Mouse (Mus musculus): ENCODE measurements around the gene Cmc1. TPM values are rescaled to one million over a fixed set of nuclear protein-coding genes. Genes with fewer than 3 reads are reported as not detected.

Cmc1 gene
- 23.9 and 25.5 TPM in 2 replicates for polyA plus RNA-seq (2015; fragmentation: Nextera tagmentation; extraction: Ambion mirVana)

DNA sequence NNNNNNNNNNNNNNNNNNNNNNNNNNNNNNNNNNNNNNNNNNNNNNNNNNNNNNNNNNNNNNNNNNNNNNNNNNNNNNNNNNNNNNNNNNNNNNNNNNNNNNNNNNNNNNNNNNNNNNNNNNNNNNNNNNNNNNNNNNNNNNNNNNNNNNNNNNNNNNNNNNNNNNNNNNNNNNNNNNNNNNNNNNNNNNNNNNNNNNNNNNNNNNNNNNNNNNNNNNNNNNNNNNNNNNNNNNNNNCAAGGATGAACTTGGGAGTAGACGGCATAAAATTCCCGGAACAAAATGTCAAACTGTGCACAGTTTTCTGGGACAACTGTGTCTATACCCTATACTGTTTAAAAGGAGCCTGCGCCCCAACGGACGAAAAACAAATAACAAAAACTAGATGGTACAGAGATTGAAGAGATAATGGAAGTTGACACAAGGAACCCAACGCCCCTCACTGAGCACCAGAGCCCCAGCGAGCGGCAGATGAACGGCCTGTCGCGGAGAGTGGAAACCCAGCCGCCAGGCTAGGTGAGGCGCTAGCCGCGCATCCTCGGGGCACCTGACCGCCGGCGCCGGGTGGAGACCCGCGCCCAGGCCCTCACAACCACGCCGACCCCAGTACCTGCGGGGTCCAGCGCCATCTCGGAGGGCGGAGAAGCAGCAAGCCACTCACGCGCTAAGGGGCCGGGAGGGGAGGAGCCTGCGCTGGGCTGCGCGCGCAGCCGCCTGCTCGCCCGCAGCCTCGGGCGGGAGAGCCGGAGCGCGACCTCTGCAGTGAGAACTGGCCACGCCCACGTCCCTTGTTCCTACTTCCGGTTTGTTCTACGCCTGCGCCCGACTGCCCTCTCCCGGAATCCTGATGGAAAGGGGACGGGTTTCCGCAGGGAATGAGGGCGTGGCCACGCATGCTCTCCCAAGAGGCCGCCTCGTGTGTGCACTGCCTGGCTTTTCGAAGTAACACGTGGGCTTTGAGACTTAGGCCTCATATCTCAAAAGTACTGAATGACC, at the start of gene Cmc1:
Gene Cmc1, minus strand, starts transcription at position 771 of the 996 bp plus-strand sequence.
- H3K36me3 ChIP-seq = peaks cover 2% of the 10 kb centered on the region; the same call in 1 of the 2 replicates
- H3K27me3 ChIP-seq = no peaks in the 10 kb centered on the region
- H3K27ac ChIP-seq = peak within 1 kb of the TSS; percentile 66
- under 1% methylated on average over 58 of the region's 58 CpGs for WGBS (ENCODE audit: insufficient replicate concordance)
- peak within 1 kb of the TSS; percentile 87 for H3K9ac ChIP-seq
- H3K9me3 ChIP-seq (replicated peaks) = no peaks in the 10 kb centered on the region
- peak within 1 kb of the TSS; percentile 73 for H3K4me2 ChIP-seq
- peak; percentile 98 for ATAC-seq (ENCODE audit: low read depth)
- H3K4me3 ChIP-seq (replicated peaks) = peak within 1 kb of the TSS; percentile 84
- peak; percentile 89 for DNase-seq
- peaks cover 29% of the 10 kb centered on the region for H3K4me1 ChIP-seq (replicated peaks)

DNA sequence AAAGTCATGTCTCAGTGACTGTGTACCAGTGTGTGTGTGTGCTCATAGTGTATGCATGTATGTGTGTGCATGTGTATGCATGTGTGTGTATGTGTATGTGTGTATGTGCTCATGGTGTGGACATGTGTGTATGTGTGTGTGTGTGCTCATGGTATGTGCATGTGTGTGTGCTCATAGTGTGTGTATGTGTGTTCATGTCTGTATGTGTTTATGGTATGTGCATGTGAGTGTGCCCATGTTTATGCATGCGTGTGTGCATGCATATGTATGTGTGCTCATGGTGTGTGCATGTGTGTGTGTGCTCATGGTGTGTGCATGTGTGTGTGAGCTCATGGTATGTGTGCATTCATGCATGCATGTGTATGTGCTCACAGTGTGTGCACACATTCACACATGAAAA, 48.6 kb upstream of the Cmc1 start:
- Histone ChIP-seq H3K4me2 (no peak overlapping the region), H3K9me3 (replicated peaks) (no peaks in the 10 kb centered on the region), H3K9ac (no peak overlapping the region), H3K4me1 (replicated peaks) (no peaks in the 10 kb centered on the region), H3K27me3 (no peaks in the 10 kb centered on the region), H3K27ac (no peak overlapping the region), H3K36me3 (no peaks in the 10 kb centered on the region), H3K4me3 (replicated peaks) (no peak overlapping the region)
- DNase-seq (no peak), ATAC-seq (ENCODE audit: low read depth) (no peak)
- 55% methylated on average over 1 of the region's 1 CpGs for WGBS (ENCODE audit: insufficient replicate concordance)

GRCm38 (mm10) chr9:118196661-118197390, 46.8 kb upstream of the Cmc1 start:
- Histone ChIP-seq H3K4me3 (replicated peaks) (no peak overlapping the region), H3K27ac (no peak overlapping the region), H3K4me2 (no peak overlapping the region), H3K27me3 (no peaks in the 10 kb centered on the region), H3K36me3 (no peaks in the 10 kb centered on the region), H3K9ac (no peak overlapping the region), H3K9me3 (replicated peaks) (no peaks in the 10 kb centered on the region), H3K4me1 (replicated peaks) (no peaks in the 10 kb centered on the region)
- ATAC-seq (ENCODE audit: low read depth) (no peak), DNase-seq (no peak)
- WGBS (ENCODE audit: insufficient replicate concordance) = 70% methylated on average over 9 of the region's 9 CpGs

DNA sequence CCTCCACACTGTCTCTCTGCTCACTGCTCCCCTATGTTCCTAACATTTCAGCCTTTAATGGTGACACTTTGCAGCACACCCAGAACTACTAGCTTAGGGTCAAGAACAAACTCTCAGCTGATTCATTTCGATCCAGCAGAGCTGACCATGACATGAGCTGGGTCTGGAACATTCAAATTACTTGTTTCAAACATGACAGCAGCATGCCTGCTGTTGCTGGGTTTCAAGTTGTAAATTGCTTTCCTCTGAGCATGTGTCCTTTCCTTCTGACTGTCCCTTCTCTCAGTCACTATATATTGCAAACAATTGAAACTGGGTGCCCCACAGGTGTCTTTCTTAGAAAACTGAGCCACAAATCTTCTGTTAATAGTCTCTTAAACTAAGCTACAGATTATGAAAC, 43.3 kb upstream of the Cmc1 start:
- H3K36me3 ChIP-seq = no peaks in the 10 kb centered on the region
- DNase-seq (no peak), ATAC-seq (ENCODE audit: low read depth) (no peak)
- no peak overlapping the region for H3K27ac ChIP-seq
- H3K4me3 ChIP-seq (replicated peaks) = no peak overlapping the region
- 56% methylated on average over 1 of the region's 1 CpGs for WGBS (ENCODE audit: insufficient replicate concordance)
- no peak overlapping the region for H3K9ac ChIP-seq
- no peaks in the 10 kb centered on the region for H3K9me3 ChIP-seq (replicated peaks)
- H3K4me1 ChIP-seq (replicated peaks) = no peaks in the 10 kb centered on the region
- H3K27me3 ChIP-seq = no peaks in the 10 kb centered on the region
- H3K4me2 ChIP-seq = no peak overlapping the region

DNA sequence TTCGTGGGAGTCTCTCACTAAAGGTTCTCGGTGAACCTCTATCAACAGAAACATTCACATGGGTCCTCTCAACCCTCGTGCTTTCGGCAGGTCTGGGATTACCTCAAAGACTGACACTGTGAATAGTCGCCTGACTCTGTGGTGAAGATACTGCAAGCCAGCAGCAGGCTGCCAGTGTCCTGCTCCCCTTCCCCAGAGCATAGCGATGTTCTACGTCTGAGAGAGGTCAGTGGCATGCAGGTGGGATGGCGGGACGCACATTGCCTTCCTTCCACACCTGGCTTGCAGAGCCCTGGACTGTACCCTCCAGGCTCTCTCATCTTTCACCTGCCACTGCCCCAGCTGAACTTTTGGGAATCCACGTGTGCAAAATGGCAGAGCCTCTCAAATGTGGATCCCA, 41.3 kb upstream of the Cmc1 start:
- H3K4me2 ChIP-seq = no peak overlapping the region
- H3K4me1 ChIP-seq (replicated peaks) = no peaks in the 10 kb centered on the region
- DNase-seq = no peak
- WGBS (ENCODE audit: insufficient replicate concordance) = 65% methylated on average over 10 of the region's 10 CpGs
- H3K4me3 ChIP-seq (replicated peaks) = no peak overlapping the region
- no peaks in the 10 kb centered on the region for H3K27me3 ChIP-seq
- no peak overlapping the region for H3K9ac ChIP-seq
- ATAC-seq (ENCODE audit: low read depth) = no peak
- no peaks in the 10 kb centered on the region for H3K36me3 ChIP-seq
- H3K9me3 ChIP-seq (replicated peaks) = no peaks in the 10 kb centered on the region
- no peak overlapping the region for H3K27ac ChIP-seq

DNA sequence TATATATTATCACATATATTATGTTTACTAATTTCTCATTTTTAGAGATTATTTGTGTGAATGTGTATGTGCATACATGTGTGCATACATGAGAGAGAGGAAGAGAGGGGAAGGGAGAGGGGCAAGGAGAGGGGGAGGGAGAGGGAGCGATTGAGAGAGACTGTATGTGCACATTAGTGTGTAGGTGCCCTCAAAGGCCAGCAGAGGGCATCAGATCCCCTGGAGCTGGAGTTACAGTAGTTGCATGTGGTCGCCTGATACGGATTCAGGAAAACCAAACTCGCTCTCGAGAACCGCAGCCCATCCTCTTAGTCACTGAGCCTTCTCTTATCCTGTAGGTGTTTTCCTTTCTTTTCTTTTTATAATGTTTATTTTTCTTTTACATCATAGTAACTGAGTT, 38.4 kb upstream of the Cmc1 start:
- no peaks in the 10 kb centered on the region for H3K4me1 ChIP-seq (replicated peaks)
- no peak overlapping the region for H3K9ac ChIP-seq

GRCm38 (mm10) chr9:118187420-118187819, 37.4 kb upstream of the Cmc1 start:
- Histone ChIP-seq H3K9me3 (replicated peaks) (no peaks in the 10 kb centered on the region), H3K36me3 (no peaks in the 10 kb centered on the region), H3K9ac (no peak overlapping the region), H3K4me1 (replicated peaks) (no peaks in the 10 kb centered on the region), H3K27ac (no peak overlapping the region), H3K27me3 (no peaks in the 10 kb centered on the region), H3K4me3 (replicated peaks) (no peak overlapping the region), H3K4me2 (no peak overlapping the region)
- DNase-seq = no peak
- WGBS (ENCODE audit: insufficient replicate concordance) = 78% methylated on average over 7 of the region's 7 CpGs
- no peak for ATAC-seq (ENCODE audit: low read depth)

More for the DNA sequence above, 38.4 kb upstream of the Cmc1 start:
- WGBS (ENCODE audit: insufficient replicate concordance) = 76% methylated on average over 6 of the region's 6 CpGs
- H3K4me3 ChIP-seq (replicated peaks) = no peak overlapping the region
- DNase-seq (no peak), ATAC-seq (ENCODE audit: low read depth) (no peak)
- no peaks in the 10 kb centered on the region for H3K9me3 ChIP-seq (replicated peaks)
- no peaks in the 10 kb centered on the region for H3K27me3 ChIP-seq
- no peaks in the 10 kb centered on the region for H3K36me3 ChIP-seq
- no peak overlapping the region for H3K4me2 ChIP-seq
- H3K27ac ChIP-seq = no peak overlapping the region

GRCm38 (mm10) chr9:118186776-118187175, 36.8 kb upstream of the Cmc1 start:
- Histone ChIP-seq H3K9me3 (replicated peaks) (no peaks in the 10 kb centered on the region), H3K4me3 (replicated peaks) (no peak overlapping the region), H3K9ac (no peak overlapping the region), H3K27ac (no peak overlapping the region), H3K4me2 (no peak overlapping the region), H3K27me3 (no peaks in the 10 kb centered on the region), H3K4me1 (replicated peaks) (no peaks in the 10 kb centered on the region), H3K36me3 (no peaks in the 10 kb centered on the region)
- DNase-seq (no peak), ATAC-seq (ENCODE audit: low read depth) (no peak)
- 76% methylated on average over 10 of the region's 10 CpGs for WGBS (ENCODE audit: insufficient replicate concordance)

DNA sequence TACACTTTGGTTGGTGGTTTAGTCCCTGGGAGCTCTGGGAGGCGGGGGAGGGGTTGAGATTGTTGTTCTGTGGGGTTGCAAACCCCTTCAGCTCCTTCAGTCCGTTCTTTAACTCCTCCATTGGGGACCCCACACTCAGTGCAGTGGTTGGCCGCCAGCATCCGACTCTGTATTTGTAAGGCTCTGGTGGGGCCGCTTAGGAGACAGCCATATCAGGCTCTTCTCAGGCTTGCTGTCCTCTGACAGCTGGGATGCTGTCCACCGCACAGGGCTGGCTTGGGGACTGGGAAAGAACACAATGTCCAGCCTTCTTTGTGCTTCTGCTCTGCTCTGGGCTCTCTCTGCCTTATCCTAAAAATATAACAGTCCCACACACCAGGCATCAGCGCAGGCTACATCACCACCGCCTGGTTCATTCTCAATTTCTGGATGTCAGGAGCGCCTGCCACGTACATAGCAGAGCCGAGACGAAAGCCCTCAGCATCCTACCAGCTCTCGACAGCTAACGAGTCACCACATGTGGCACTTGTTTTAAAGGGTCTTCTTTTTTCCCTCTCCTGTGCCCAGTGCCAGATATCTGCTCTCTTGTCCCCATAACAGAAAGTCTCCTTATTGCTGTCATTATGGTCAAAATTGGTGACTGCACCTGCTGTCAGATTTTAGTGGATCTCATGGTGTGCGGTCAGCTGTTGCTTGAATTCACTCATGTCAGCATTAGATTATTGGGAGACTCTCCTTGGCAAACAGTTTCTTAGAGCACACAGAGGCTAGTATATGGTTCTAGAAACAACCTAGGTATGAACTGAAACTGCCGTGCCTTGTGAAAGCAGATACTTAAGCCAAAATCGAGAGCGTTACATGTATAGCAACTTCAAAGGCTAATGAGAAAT, 29.4 kb upstream of the Cmc1 start:
- H3K36me3 ChIP-seq = no peaks in the 10 kb centered on the region
- DNase-seq (no peak), ATAC-seq (ENCODE audit: low read depth) (no peak)
- no peaks in the 10 kb centered on the region for H3K9me3 ChIP-seq (replicated peaks)
- H3K9ac ChIP-seq = no peak overlapping the region
- no peak overlapping the region for H3K27ac ChIP-seq
- 78% methylated on average over 18 of the region's 18 CpGs for WGBS (ENCODE audit: insufficient replicate concordance)
- H3K4me1 ChIP-seq (replicated peaks) = no peaks in the 10 kb centered on the region
- H3K4me3 ChIP-seq (replicated peaks) = no peak overlapping the region
- no peaks in the 10 kb centered on the region for H3K27me3 ChIP-seq
- H3K4me2 ChIP-seq = no peak overlapping the region

GRCm38 (mm10) chr9:118176687-118177086, 26.7 kb upstream of the Cmc1 start:
- Histone ChIP-seq H3K27me3 (no peaks in the 10 kb centered on the region), H3K36me3 (no peaks in the 10 kb centered on the region), H3K4me1 (replicated peaks) (no peaks in the 10 kb centered on the region), H3K4me2 (no peak overlapping the region), H3K9ac (no peak overlapping the region), H3K27ac (no peak overlapping the region), H3K9me3 (replicated peaks) (0 out of 2 replicates have a peak, but pooled peaks cover 2% of the 10 kb centered on the region), H3K4me3 (replicated peaks) (no peak overlapping the region)
- ATAC-seq (ENCODE audit: low read depth) (no peak), DNase-seq (no peak)
- WGBS (ENCODE audit: insufficient replicate concordance) = 43% methylated on average over 3 of the region's 3 CpGs

GRCm38 (mm10) chr9:118175411-118175810, 25.4 kb upstream of the Cmc1 start:
- no peak overlapping the region for H3K4me3 ChIP-seq (replicated peaks)
- no peak overlapping the region for H3K4me2 ChIP-seq
- H3K36me3 ChIP-seq = no peaks in the 10 kb centered on the region
- H3K9me3 ChIP-seq (replicated peaks) = 0 out of 2 replicates have a peak, but pooled peaks cover 2% of the 10 kb centered on the region
- no peaks in the 10 kb centered on the region for H3K27me3 ChIP-seq
- no peak overlapping the region for H3K9ac ChIP-seq
- no peak overlapping the region for H3K27ac ChIP-seq
- 82% methylated on average over 4 of the region's 4 CpGs for WGBS (ENCODE audit: insufficient replicate concordance)
- H3K4me1 ChIP-seq (replicated peaks) = no peaks in the 10 kb centered on the region
- DNase-seq = no peak
- ATAC-seq (ENCODE audit: low read depth) = no peak
